Mouse (Mus musculus) cerebellum, adult 18-20 months (tissue): ENCODE data around the gene Mindy3.

ENCODE experiments used
- DNase-seq, 2 experiments: peaks; one replicate each; pipeline ENCODE4 v3.0.0; 2021

Mindy3 gene

DNA sequence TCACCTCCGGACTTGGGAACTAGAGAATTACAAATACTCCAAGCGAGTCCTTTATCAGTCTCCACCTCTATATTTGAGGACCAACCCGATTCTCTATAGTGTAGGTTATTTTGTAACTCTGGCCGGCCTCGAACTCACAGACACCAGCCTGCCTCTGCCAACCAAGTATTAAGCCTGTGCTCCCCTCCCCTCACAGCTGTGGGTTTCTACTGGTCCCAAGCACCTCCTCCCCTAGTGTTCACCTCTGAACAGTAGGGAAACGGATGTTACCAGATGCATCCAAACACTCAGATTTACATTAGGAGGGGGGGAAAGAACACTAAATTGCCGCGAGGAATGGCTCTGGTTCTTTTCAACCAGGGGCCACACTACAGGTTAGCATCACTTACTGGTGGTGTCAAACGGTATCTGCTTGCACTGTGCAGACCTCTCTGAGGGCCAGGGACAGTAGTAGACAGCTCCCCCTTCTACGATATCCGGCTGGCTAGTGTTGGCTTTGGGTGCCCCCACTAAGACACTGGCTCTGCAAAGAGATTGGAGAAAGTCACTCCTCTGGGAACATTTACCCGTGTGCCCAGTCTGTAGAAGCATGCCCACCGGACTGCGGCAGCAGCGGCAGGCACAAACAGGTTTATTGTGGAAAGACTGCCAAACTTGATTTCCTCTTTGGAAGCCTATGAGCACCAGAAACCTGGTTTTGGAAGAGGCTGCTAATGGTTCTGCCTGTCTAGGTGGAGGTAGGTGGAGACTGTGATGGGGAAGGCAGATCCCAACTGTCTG is 118.6 kb downstream of the Mindy3 start:
- no peak for DNase-seq

DNA sequence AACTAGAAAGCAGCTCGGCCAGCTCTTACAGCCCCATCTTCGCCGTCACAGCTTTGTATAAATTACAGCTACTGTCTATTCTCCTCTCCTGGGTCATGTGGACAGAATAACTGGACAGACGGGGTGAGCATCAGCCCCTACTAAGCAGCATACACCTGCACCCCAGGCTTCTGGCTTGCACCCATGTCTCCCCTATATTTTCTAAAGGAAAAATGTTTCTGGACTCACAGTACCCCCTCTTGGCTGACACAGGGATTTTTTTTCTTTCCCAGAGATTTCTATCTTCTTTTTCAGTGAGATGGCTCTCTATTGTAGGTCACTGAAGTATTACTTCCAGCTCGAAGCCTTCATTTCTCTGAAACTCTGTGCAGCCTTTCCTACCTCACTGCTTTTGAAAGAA is 122.0 kb downstream of the Mindy3 start:
- DNase-seq, result no peak
